Mouse (Mus musculus): ENCODE data around the gene Nanos1.

DNA sequence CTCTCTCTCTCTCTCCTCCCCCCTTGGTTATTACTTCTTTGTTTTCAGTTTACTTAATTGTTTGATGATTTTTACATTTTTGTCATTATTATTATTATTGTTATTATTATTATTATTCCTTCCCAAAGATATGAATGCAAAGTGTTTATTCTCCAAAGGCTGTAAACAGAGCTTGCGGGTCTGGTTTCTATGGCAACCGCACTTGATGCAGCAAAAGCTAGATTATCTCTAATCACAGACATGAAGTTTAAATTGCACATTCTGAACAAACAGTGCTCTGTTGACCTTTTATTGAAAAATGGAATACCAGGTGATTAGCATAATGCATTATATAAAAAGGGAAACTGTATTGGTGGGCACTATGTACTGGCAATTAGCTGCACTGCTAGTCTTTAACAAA, 39.4 kb upstream of the Nanos1 start:
- TF ChIP-seq CTCF (IDR thresholded peaks at IDR 0.05; ENCODE audit: extremely low read depth, insufficient read length, insufficient replicate concordance, low read depth, low read length) (no peak), POLR2A (IDR thresholded peaks at IDR 0.05; ENCODE audit: low read depth, low read length) (no peak)

Data from small intestine, adult 2 months (tissue).